Mouse (Mus musculus): Measurements from ENCODE around the gene Prlr.

GRCm38 (mm10) chr15:10375404-10375803 is 198.4 kb downstream of the Prlr start:
- TF ChIP-seq POLR2A (IDR thresholded peaks at IDR 0.05; ENCODE audit: borderline replicate concordance, control insufficient read depth, low read depth, low read length) (no peak), CTCF (IDR thresholded peaks at IDR 0.05; ENCODE audit: control insufficient read depth, insufficient read depth, low read length) (no peak)
